Mouse (Mus musculus) liver, postnatal 0 days (tissue): ENCODE measurements around the gene Bpi. TPM values are rescaled to one million over a fixed set of nuclear protein-coding genes. Genes with fewer than 3 reads are reported as not detected.
A peak's percentile ranks its signal among the peaks of the same experiment; 100 is the strongest.

Experiments
- ATAC-seq: fragments of 200-750 bp; cut with Nextera tagmentation; 2 replicates; pipeline ENCODE4 v1.8.0; 2017; ENCODE audit warnings: mild to moderate bottlenecking, moderate library complexity
- DNase-seq: peaks from one replicate; pipeline ENCODE4 v3.0.0-alpha.2; 2016
- H3K27ac ChIP-seq: fragments of 300-500 bp; sonication (generic); 2 replicates; pipeline ENCODE4 v1.5.1; 2014; ENCODE audit warnings: antibody characterized with exemption, moderate library complexity, mild to moderate bottlenecking, low read depth
- H3K27me3 ChIP-seq: fragments of 300-500 bp; sonication (generic); 2 replicates; pipeline ENCODE4 v1.6.1; 2014; ENCODE audit warnings: low read length, control low read depth, mixed read lengths; ENCODE audit not compliant: insufficient read depth
- H3K36me3 ChIP-seq: fragments of 300-500 bp; sonication (generic); replicated peaks from 2 replicates; pipeline ENCODE4 v1.6.1; 2014; ENCODE audit warnings: mild to moderate bottlenecking, control low read depth, low read length, moderate library complexity, mixed read lengths; ENCODE audit not compliant: insufficient read depth
- H3K4me1 ChIP-seq: fragments of 300-500 bp; sonication (generic); 2 replicates; pipeline ENCODE4 v1.6.1; 2014; ENCODE audit warnings: antibody characterized with exemption, mild to moderate bottlenecking, control low read depth; ENCODE audit not compliant: insufficient read depth
- H3K4me2 ChIP-seq: fragments of 300-500 bp; sonication (generic); 2 replicates; pipeline ENCODE4 v1.6.1; 2014; ENCODE audit warnings: low read depth, mild to moderate bottlenecking, low read length, moderate library complexity, mixed read lengths
- H3K4me3 ChIP-seq: fragments of 300-500 bp; sonication (generic); 2 replicates; pipeline ENCODE4 v1.5.1; 2014; ENCODE audit warnings: low read depth, low read length
- H3K9ac ChIP-seq: fragments of 300-500 bp; sonication (generic); replicated peaks from 2 replicates; pipeline ENCODE4 v1.6.1; 2014; ENCODE audit warnings: mild to moderate bottlenecking, moderate library complexity
- H3K9me3 ChIP-seq: fragments of 300-500 bp; sonication (generic); 2 replicates; pipeline ENCODE4 v1.6.1; 2016; ENCODE audit warnings: mild to moderate bottlenecking, control low read depth, low read length, mixed read lengths
- CTCF ChIP-seq: sonication (generic); IDR thresholded peaks from 2 replicates; pipeline ENCODE4 v1.5.1; 2016; ENCODE audit warnings: antibody characterized with exemption, low read depth
- EP300 ChIP-seq: IDR thresholded peaks from 2 replicates; pipeline ENCODE4 v1.6.1; 2016; ENCODE audit warnings: antibody characterized with exemption, low read depth, mild to moderate bottlenecking
- WGBS: fragments of 180-500 bp; shearing (Covaris S2); extraction: QIAGEN DNeasy Blood & Tissue Kit; methylation state at CpG from one replicate; pipeline ENCODE4 v1.1.7; 2014; ENCODE audit not compliant: insufficient replicate concordance; 5-methylcytosine and 5-hydroxymethylcytosine counted together
- polyA plus RNA-seq: library from polyadenylated mRNA; unstranded; fragments of >200 nt; fragmentation: Nextera tagmentation; extraction: Ambion mirVana; gene quantifications from 2 replicates; pipeline ENCODE4 v1.2.1, GENCODE M21; 2015

Gene Bpi
- polyA plus RNA-seq, 1 experiment from 2014 or later = not detected

DNA sequence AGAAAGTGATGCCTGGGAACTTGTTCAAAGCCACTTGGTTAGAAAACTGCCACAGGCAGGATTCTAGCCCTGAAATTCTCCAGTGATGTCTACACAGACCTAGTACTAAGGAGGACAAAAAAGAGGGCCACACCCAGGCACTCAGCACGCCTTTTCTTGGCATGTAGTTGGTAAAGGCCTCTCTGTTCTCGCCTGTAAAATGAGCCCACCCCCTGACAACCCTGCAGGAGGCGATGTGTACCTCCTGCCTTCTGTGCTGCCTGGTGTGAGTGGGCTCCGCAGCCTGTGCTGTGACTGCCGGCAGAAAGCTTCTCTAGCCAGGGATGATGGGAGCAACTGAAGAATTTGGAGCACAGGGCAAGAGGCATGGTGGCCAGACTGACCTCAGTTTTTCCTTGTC is 50.4 kb downstream of the Bpi start:
- H3K4me1 ChIP-seq = peaks cover 26% of the 10 kb centered on the region
- H3K4me2 ChIP-seq = peak overlapping the region; percentile 68
- no peak for TF ChIP-seq CTCF
- no peak for TF ChIP-seq EP300
- peaks cover 20% of the 10 kb centered on the region for H3K36me3 ChIP-seq
- no peaks in the 10 kb centered on the region for H3K9me3 ChIP-seq
- H3K9ac ChIP-seq = no peak overlapping the region; the same call in none of the 2 replicates
- 0 out of 2 replicates have a peak overlapping the region, but pooled peaks have one; percentile 91 for H3K27ac ChIP-seq
- peak overlapping the region; percentile 46 for H3K4me3 ChIP-seq
- ATAC-seq = no peak
- H3K27me3 ChIP-seq = no peaks in the 10 kb centered on the region
- 72% methylated on average over 5 of the region's 5 CpGs for WGBS
- no peak for DNase-seq

DNA sequence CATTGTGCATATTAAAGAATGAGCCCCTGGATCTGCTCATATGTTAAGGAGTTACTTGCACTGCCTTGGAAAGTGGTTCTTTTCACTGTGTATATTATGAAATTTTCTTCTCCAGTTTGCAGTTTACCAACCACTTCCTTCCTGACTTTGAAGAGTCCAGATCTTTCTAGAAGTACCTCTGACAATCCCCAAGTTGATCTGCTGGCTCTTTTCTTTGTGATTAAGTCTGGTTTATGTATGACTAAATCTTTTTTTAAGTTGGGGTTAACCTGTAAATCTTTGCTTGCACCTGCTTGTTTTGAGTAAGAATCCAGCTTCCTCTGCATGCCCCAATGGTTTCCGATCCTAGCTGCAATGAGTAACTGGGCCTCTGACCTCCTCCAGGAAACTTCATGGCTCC is 55.2 kb downstream of the Bpi start:
- DNase-seq = no peak
- H3K27me3 ChIP-seq = no peaks in the 10 kb centered on the region
- H3K4me1 ChIP-seq = peaks cover 20% of the 10 kb centered on the region; the same call in 1 of the 2 replicates
- no peak overlapping the region for H3K4me3 ChIP-seq
- no peak overlapping the region for H3K4me2 ChIP-seq
- peaks cover 50% of the 10 kb centered on the region for H3K36me3 ChIP-seq
- no peak overlapping the region for H3K9ac ChIP-seq
- no peaks in the 10 kb centered on the region for H3K9me3 ChIP-seq
- ATAC-seq = no peak
- peak overlapping the region; percentile 51; the same call in 1 of the 2 replicates for H3K27ac ChIP-seq
- TF ChIP-seq EP300 (no peak), CTCF (no peak)
- 60% methylated on average over 1 of the region's 1 CpGs for WGBS

DNA sequence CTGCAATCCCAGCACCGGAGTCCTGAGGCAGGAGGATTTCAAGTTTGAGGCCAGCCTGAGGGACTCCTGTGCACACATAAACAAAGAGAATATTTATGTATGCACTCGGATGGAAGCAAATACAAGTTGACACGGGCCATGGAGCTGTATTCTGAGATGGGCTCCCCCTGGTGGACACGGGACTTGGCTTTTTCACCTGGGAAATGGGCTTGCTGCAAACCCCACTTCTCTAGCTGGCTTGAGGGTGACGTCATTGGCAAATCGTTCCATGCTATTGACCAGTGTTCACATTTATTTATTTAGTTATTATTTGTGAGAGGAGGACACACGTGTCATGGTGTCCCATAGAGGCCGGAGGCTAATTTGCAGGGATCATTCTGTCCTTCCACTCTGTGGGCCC is 58.5 kb downstream of the Bpi start:
- Histone ChIP-seq H3K36me3 (peaks cover 57% of the 10 kb centered on the region), H3K4me1 (peaks cover 6% of the 10 kb centered on the region; the same call in 1 of the 2 replicates), H3K27ac (no peak overlapping the region), H3K4me2 (no peak overlapping the region), H3K9ac (no peak overlapping the region), H3K4me3 (no peak overlapping the region), H3K9me3 (no peaks in the 10 kb centered on the region), H3K27me3 (no peaks in the 10 kb centered on the region)
- TF ChIP-seq EP300 (no peak), CTCF (peak; percentile 65)
- ATAC-seq (no peak), DNase-seq (peak; percentile 50)
- WGBS = 63% methylated on average over 8 of the region's 8 CpGs

DNA sequence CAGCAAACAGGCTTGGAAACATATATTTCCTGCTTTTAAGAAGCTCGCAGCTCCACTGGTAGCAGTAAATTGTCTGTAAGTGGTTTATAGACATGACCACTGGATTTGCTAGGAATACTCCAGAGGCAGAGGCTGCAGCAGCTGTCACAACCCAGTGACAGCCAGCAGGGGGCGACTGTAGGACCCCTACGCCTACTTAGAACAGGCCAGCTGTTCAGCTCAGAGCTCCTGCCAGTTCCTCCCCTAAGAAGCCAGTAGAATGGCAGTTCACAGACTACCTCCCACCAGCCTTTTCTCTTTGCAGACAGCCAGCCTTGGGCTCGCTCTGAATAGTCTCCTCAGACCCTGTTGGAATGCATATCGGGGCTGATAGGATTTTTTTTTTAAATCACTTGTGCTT is 59.1 kb downstream of the Bpi start:
- Histone ChIP-seq H3K27me3 (no peaks in the 10 kb centered on the region), H3K36me3 (peaks cover 55% of the 10 kb centered on the region), H3K9me3 (no peaks in the 10 kb centered on the region), H3K9ac (no peak overlapping the region), H3K4me1 (peaks cover 5% of the 10 kb centered on the region; the same call in 1 of the 2 replicates), H3K4me2 (no peak overlapping the region), H3K27ac (no peak overlapping the region), H3K4me3 (no peak overlapping the region)
- TF ChIP-seq EP300 = no peak
- peak; percentile 71 for TF ChIP-seq CTCF
- WGBS = 38% methylated on average over 5 of the region's 5 CpGs
- DNase-seq = peak; percentile 70
- peak; percentile 44; the same call in 1 of the 2 replicates for ATAC-seq

DNA sequence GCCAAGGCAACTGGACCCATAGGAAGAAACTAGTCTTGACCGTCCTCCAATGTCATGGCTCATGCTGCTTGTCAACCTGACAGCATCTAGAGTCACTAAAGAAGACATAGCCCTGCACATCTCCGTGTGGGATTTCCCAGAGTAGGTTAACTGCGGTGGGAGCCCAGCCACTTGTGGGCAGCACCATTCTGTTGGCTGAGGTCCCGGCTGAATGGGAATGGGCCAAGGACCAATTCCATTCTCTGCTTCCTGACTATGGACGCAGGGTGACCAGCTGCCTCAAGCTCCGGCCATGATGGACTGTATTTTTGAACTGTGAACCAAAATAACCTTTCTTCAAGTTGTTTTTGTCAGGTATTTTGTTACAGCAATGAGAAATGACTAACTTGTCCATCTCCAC is 63.7 kb downstream of the Bpi start:
- Histone ChIP-seq H3K4me1 (no peaks in the 10 kb centered on the region), H3K9ac (no peak overlapping the region), H3K27ac (no peak overlapping the region), H3K36me3 (peaks cover 70% of the 10 kb centered on the region), H3K4me3 (no peak overlapping the region), H3K4me2 (no peak overlapping the region), H3K27me3 (no peaks in the 10 kb centered on the region), H3K9me3 (no peaks in the 10 kb centered on the region)
- ATAC-seq = no peak
- DNase-seq = no peak
- no peak for TF ChIP-seq EP300
- TF ChIP-seq CTCF = no peak
- 84% methylated on average over 6 of the region's 6 CpGs for WGBS

DNA sequence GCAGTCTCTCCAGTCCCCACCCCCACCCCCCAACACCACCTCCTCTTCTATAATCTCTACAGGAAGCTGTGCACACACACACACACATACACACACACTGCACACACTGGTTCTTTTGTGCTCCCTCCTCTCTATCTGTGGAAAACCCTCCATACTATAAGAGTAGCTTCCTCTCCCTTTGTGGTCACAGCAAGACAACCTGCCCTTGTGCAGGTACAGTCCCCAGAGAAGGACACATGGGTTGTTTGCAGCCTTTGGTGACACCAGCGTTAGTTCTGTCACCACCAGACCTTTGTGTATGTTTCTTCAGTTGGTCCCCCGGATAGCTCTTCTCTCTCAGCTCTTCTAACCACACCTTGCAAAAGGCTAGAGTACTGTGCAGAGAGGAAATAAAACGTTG is 65.0 kb downstream of the Bpi start:
- H3K4me1 ChIP-seq = no peaks in the 10 kb centered on the region
- DNase-seq = no peak
- no peak for TF ChIP-seq CTCF
- TF ChIP-seq EP300 = no peak
- 38% methylated on average over 3 of the region's 3 CpGs for WGBS
- ATAC-seq = no peak
- peaks cover 63% of the 10 kb centered on the region for H3K36me3 ChIP-seq
- no peak overlapping the region for H3K4me2 ChIP-seq
- H3K4me3 ChIP-seq = no peak overlapping the region
- no peak overlapping the region for H3K9ac ChIP-seq
- H3K9me3 ChIP-seq = no peaks in the 10 kb centered on the region
- H3K27ac ChIP-seq = no peak overlapping the region
- no peaks in the 10 kb centered on the region for H3K27me3 ChIP-seq
